Mouse (Mus musculus): ENCODE measurements around the gene Stxbp6. TPM values are rescaled to one million over a fixed set of nuclear protein-coding genes. Genes with fewer than 3 reads are reported as not detected.

The Stxbp6 gene
- polyA plus RNA-seq, 1 experiment = not detected

- Histone ChIP-seq H3K4me3 (no peak overlapping the region), H3K79me2 (ENCODE audit: control insufficient read depth, insufficient read depth) (no peaks in the 10 kb centered on the region), H3K36me3 (ENCODE audit: control insufficient read depth, insufficient read depth) (no peaks in the 10 kb centered on the region), H3K27me3 (ENCODE audit: control insufficient read depth, insufficient read depth, insufficient read length) (no peaks in the 10 kb centered on the region), H3K4me2 (ENCODE audit: low read depth) (no peak overlapping the region), H3ac (ENCODE audit: control insufficient read depth, insufficient read length) (no peak overlapping the region)
- TF ChIP-seq TCF12 (IDR thresholded peaks at IDR 0.05; ENCODE audit: insufficient read depth, poor library complexity, severe bottlenecking) (no peak), USF1 (IDR thresholded peaks at IDR 0.05; ENCODE audit: low read depth) (no peak), REST (IDR thresholded peaks at IDR 0.05; ENCODE audit: insufficient read depth, insufficient read length) (no peak), POLR2A (IDR thresholded peaks at IDR 0.05; ENCODE audit: insufficient read length, low read depth) (no peak)
Measured at GRCm38 (mm10) chr12:45013246-45013756, 61.2 kb downstream of the Stxbp6 start.

- Histone ChIP-seq H3K36me3 (ENCODE audit: control insufficient read depth, insufficient read depth) (no peaks in the 10 kb centered on the region), H3K4me2 (ENCODE audit: low read depth) (no peak overlapping the region), H3ac (ENCODE audit: control insufficient read depth, insufficient read length) (no peak overlapping the region), H3K79me2 (ENCODE audit: control insufficient read depth, insufficient read depth) (no peaks in the 10 kb centered on the region), H3K27me3 (ENCODE audit: control insufficient read depth, insufficient read depth, insufficient read length) (no peaks in the 10 kb centered on the region), H3K4me3 (no peak overlapping the region)
- no peak for TF ChIP-seq SRF (IDR thresholded peaks at IDR 0.05; ENCODE audit: control insufficient read depth, insufficient read length, low read depth)
- TF ChIP-seq USF1 (IDR thresholded peaks at IDR 0.05; ENCODE audit: low read depth) = no peak
- no peak for TF ChIP-seq E2F4 (IDR thresholded peaks at IDR 0.05; ENCODE audit: insufficient read depth)
Measured at GRCm38 (mm10) chr12:45011436-45012089, 62.9 kb downstream of the Stxbp6 start.

GRCm38 (mm10) chr12:45011006-45011405, 63.5 kb downstream of the Stxbp6 start:
- Histone ChIP-seq H3K4me2 (ENCODE audit: low read depth) (no peak overlapping the region), H3K4me3 (no peak overlapping the region), H3K27me3 (ENCODE audit: control insufficient read depth, insufficient read depth, insufficient read length) (no peaks in the 10 kb centered on the region), H3ac (ENCODE audit: control insufficient read depth, insufficient read length) (no peak overlapping the region), H3K79me2 (ENCODE audit: control insufficient read depth, insufficient read depth) (no peaks in the 10 kb centered on the region), H3K36me3 (ENCODE audit: control insufficient read depth, insufficient read depth) (no peaks in the 10 kb centered on the region)
- TF ChIP-seq E2F4 (IDR thresholded peaks at IDR 0.05; ENCODE audit: insufficient read depth) = no peak
- TF ChIP-seq MAX (IDR thresholded peaks at IDR 0.05; ENCODE audit: low read depth) = no peak
- TF ChIP-seq POLR2AphosphoS2 (IDR thresholded peaks at IDR 0.05; ENCODE audit: insufficient read length, low read depth) = no peak
- no peak for TF ChIP-seq REST (IDR thresholded peaks at IDR 0.05; ENCODE audit: insufficient read depth, insufficient read length)
- no peak for TF ChIP-seq TCF12 (IDR thresholded peaks at IDR 0.05; ENCODE audit: insufficient read depth, poor library complexity, severe bottlenecking)
- no peak for TF ChIP-seq POLR2A (IDR thresholded peaks at IDR 0.05; ENCODE audit: insufficient read length, low read depth)
- TF ChIP-seq CEBPB (IDR thresholded peaks at IDR 0.05; ENCODE audit: insufficient read depth, poor library complexity, severe bottlenecking) = no peak
- TF ChIP-seq MYOG (IDR thresholded peaks at IDR 0.05; ENCODE audit: control insufficient read depth in 1 of 3, insufficient read depth in 1 of 3, insufficient read length in 2 of 3, low read depth in 2 of 3) = no peak
- no peak for TF ChIP-seq USF1 (IDR thresholded peaks at IDR 0.05; ENCODE audit: low read depth)
- no peak for TF ChIP-seq MYOD1 (IDR thresholded peaks at IDR 0.05; ENCODE audit: control insufficient read depth in 1 of 3, insufficient read length in 2 of 3, low read depth in 2 of 3)
- no peak for TF ChIP-seq SRF (IDR thresholded peaks at IDR 0.05; ENCODE audit: control insufficient read depth, insufficient read length, low read depth)
- TF ChIP-seq TCF3 (IDR thresholded peaks at IDR 0.05; ENCODE audit: insufficient read length, low read depth) = no peak

GRCm38 (mm10) chr12:45009984-45010611, 64.4 kb downstream of the Stxbp6 start:
- no peak overlapping the region for H3ac ChIP-seq (ENCODE audit: control insufficient read depth, insufficient read length)
- H3K27me3 ChIP-seq (ENCODE audit: control insufficient read depth, insufficient read depth, insufficient read length) = no peaks in the 10 kb centered on the region
- no peaks in the 10 kb centered on the region for H3K36me3 ChIP-seq (ENCODE audit: control insufficient read depth, insufficient read depth)
- no peak for TF ChIP-seq CEBPB (IDR thresholded peaks at IDR 0.05; ENCODE audit: insufficient read depth, poor library complexity, severe bottlenecking)
- no peak for TF ChIP-seq MYOD1 (IDR thresholded peaks at IDR 0.05; ENCODE audit: control insufficient read depth in 1 of 3, insufficient read length in 2 of 3, low read depth in 2 of 3)
- no peak for TF ChIP-seq POLR2AphosphoS2 (IDR thresholded peaks at IDR 0.05; ENCODE audit: insufficient read length, low read depth)
- no peak for TF ChIP-seq TCF12 (IDR thresholded peaks at IDR 0.05; ENCODE audit: insufficient read depth, poor library complexity, severe bottlenecking)
- no peak for TF ChIP-seq USF1 (IDR thresholded peaks at IDR 0.05; ENCODE audit: low read depth)
- TF ChIP-seq MYOG (IDR thresholded peaks at IDR 0.05; ENCODE audit: control insufficient read depth in 1 of 3, insufficient read depth in 1 of 3, insufficient read length in 2 of 3, low read depth in 2 of 3) = no peak
- TF ChIP-seq POLR2A (IDR thresholded peaks at IDR 0.05; ENCODE audit: insufficient read length, low read depth) = no peak
- no peak for TF ChIP-seq REST (IDR thresholded peaks at IDR 0.05; ENCODE audit: insufficient read depth, insufficient read length)
- no peak for TF ChIP-seq E2F4 (IDR thresholded peaks at IDR 0.05; ENCODE audit: insufficient read depth)
- no peak for TF ChIP-seq TCF3 (IDR thresholded peaks at IDR 0.05; ENCODE audit: insufficient read length, low read depth)
- no peak for TF ChIP-seq MAX (IDR thresholded peaks at IDR 0.05; ENCODE audit: low read depth)
- H3K4me2 ChIP-seq (ENCODE audit: low read depth) = no peak overlapping the region
- no peak overlapping the region for H3K4me3 ChIP-seq
- no peaks in the 10 kb centered on the region for H3K79me2 ChIP-seq (ENCODE audit: control insufficient read depth, insufficient read depth)

- Histone ChIP-seq H3K36me3 (ENCODE audit: control insufficient read depth, insufficient read depth) (no peaks in the 10 kb centered on the region), H3K27me3 (ENCODE audit: control insufficient read depth, insufficient read depth, insufficient read length) (no peaks in the 10 kb centered on the region), H3K4me3 (no peak overlapping the region), H3K4me2 (ENCODE audit: low read depth) (no peak overlapping the region), H3ac (ENCODE audit: control insufficient read depth, insufficient read length) (no peak overlapping the region), H3K79me2 (ENCODE audit: control insufficient read depth, insufficient read depth) (no peaks in the 10 kb centered on the region)
- TF ChIP-seq MYOD1 (IDR thresholded peaks at IDR 0.05; ENCODE audit: control insufficient read depth in 1 of 3, insufficient read length in 2 of 3, low read depth in 2 of 3) = no peak
- TF ChIP-seq TCF12 (IDR thresholded peaks at IDR 0.05; ENCODE audit: insufficient read depth, poor library complexity, severe bottlenecking) = no peak
- no peak for TF ChIP-seq POLR2A (IDR thresholded peaks at IDR 0.05; ENCODE audit: insufficient read length, low read depth)
- no peak for TF ChIP-seq E2F4 (IDR thresholded peaks at IDR 0.05; ENCODE audit: insufficient read depth)
- no peak for TF ChIP-seq MYOG (IDR thresholded peaks at IDR 0.05; ENCODE audit: control insufficient read depth in 1 of 3, insufficient read depth in 1 of 3, insufficient read length in 2 of 3, low read depth in 2 of 3)
- no peak for TF ChIP-seq CEBPB (IDR thresholded peaks at IDR 0.05; ENCODE audit: insufficient read depth, poor library complexity, severe bottlenecking)
- no peak for TF ChIP-seq MAX (IDR thresholded peaks at IDR 0.05; ENCODE audit: low read depth)
- no peak for TF ChIP-seq SRF (IDR thresholded peaks at IDR 0.05; ENCODE audit: control insufficient read depth, insufficient read length, low read depth)
- TF ChIP-seq REST (IDR thresholded peaks at IDR 0.05; ENCODE audit: insufficient read depth, insufficient read length) = no peak
- no peak for TF ChIP-seq TCF3 (IDR thresholded peaks at IDR 0.05; ENCODE audit: insufficient read length, low read depth)
- TF ChIP-seq USF1 (IDR thresholded peaks at IDR 0.05; ENCODE audit: low read depth) = no peak
- no peak for TF ChIP-seq POLR2AphosphoS2 (IDR thresholded peaks at IDR 0.05; ENCODE audit: insufficient read length, low read depth)
Measured at GRCm38 (mm10) chr12:45006569-45006968, 67.9 kb downstream of the Stxbp6 start.
